Mouse (Mus musculus) midbrain, postnatal 0 days (tissue): ENCODE data around the gene Pigv. TPM values are rescaled to one million over a fixed set of nuclear protein-coding genes. Genes with fewer than 3 reads are reported as not detected.

Experiments
- ATAC-seq: fragments of 200-750 bp; cut with Nextera tagmentation; 2 replicates; pipeline ENCODE4 v1.8.0; 2017; ENCODE audit warnings: moderate number of reproducible peaks, mild to moderate bottlenecking, moderate TSS enrichment, moderate library complexity; ENCODE audit not compliant: low FRiP score
- DNase-seq: peaks from one replicate; pipeline ENCODE4 v3.0.0-alpha.2; 2015; ENCODE audit warnings: low spot score
- H3K27ac ChIP-seq: fragments of 300-500 bp; sonication (generic); 2 replicates; pipeline ENCODE4 v1.5.1; 2014; ENCODE audit warnings: low read depth, mild to moderate bottlenecking, low read length, mixed read lengths
- H3K27me3 ChIP-seq: fragments of 300-500 bp; sonication (generic); 2 replicates; pipeline ENCODE4 v1.6.1; 2014; ENCODE audit warnings: low read length, control low read depth, mixed read lengths; ENCODE audit not compliant: insufficient read depth
- H3K36me3 ChIP-seq: fragments of 300-500 bp; sonication (generic); 2 replicates; pipeline ENCODE4 v1.6.1; 2014; ENCODE audit warnings: low read length, control low read depth, mixed read lengths; ENCODE audit not compliant: insufficient read depth
- H3K4me1 ChIP-seq: fragments of 300-500 bp; sonication (generic); 2 replicates; pipeline ENCODE4 v1.6.1; 2014; ENCODE audit warnings: mild to moderate bottlenecking, control low read depth, antibody characterized with exemption, low read length, mixed read lengths; ENCODE audit not compliant: insufficient read depth
- H3K4me2 ChIP-seq: fragments of 300-500 bp; sonication (generic); 2 replicates; pipeline ENCODE4 v1.6.1; 2014; ENCODE audit warnings: low read depth, mild to moderate bottlenecking, low read length, mixed read lengths; ENCODE audit not compliant: poor library complexity, severe bottlenecking
- H3K4me3 ChIP-seq: fragments of 300-500 bp; sonication (generic); 2 replicates; pipeline ENCODE4 v1.5.1; 2014; ENCODE audit warnings: low read depth, mild to moderate bottlenecking, low read length, moderate library complexity
- H3K9ac ChIP-seq: fragments of 300-500 bp; sonication (generic); replicated peaks from 2 replicates; pipeline ENCODE4 v1.6.1; 2014; ENCODE audit warnings: mild to moderate bottlenecking, low read length, moderate library complexity, mixed read lengths; ENCODE audit not compliant: poor library complexity, severe bottlenecking
- H3K9me3 ChIP-seq: fragments of 300-500 bp; sonication (generic); 2 replicates; pipeline ENCODE4 v1.6.1; 2016; ENCODE audit warnings: low read length, control low read depth
- CTCF ChIP-seq: IDR thresholded peaks from 2 replicates; pipeline ENCODE4 v1.5.1; 2016; ENCODE audit warnings: antibody characterized with exemption, mild to moderate bottlenecking
- WGBS: fragments of 180-500 bp; shearing (Covaris S2); extraction: QIAGEN DNeasy Blood & Tissue Kit; methylation state at CpG from one replicate; pipeline ENCODE4 v1.1.7; 2014; 5-methylcytosine and 5-hydroxymethylcytosine counted together
- polyA plus RNA-seq: library from polyadenylated mRNA; unstranded; fragments of >200 nt; fragmentation: Nextera tagmentation; extraction: Ambion mirVana; gene quantifications from 2 replicates; pipeline ENCODE4 v1.2.1, GENCODE M21; 2015
- total RNA-seq: library from RNA; depleted of rRNA; stranded (reverse); fragments of >200 nt; gene quantifications from 2 replicates; pipeline ENCODE4 v1.2.3, GENCODE M21; 2014

The Pigv gene
- total and polyA plus RNA-seq, 2 experiments from 2014 or later = 8.9 to 13.5 TPM

DNA sequence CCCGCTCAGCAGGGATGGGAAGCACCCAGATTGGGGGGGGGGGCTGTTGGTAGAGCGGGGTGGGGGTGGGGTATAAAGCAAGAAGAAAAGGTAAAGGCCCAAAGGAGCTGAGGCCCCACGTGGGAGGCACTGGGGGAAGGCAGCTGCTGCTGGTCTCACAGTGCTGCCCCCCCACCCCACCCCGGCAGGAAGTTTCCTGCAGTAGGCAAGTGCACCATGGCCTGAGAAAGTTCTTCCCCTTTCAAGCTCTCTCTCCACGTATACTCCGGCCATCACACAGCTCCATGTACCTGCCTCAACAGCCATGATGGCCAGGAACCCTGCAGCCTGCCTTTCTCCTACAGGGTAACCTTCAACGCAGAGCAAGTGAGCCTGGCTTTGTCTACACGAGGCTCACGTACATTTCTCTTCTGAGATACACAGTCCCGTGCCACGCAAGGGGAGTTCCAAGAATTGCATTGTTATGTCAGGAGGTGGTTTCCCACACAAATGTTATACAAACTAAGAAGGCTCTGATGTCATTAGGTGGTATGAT is 50.2 kb downstream of the Pigv start:
- H3K27me3 ChIP-seq = no peaks in the 10 kb centered on the region
- TF ChIP-seq CTCF = no peak
- no peaks in the 10 kb centered on the region for H3K4me1 ChIP-seq
- no peak overlapping the region for H3K9ac ChIP-seq
- no peaks in the 10 kb centered on the region for H3K9me3 ChIP-seq
- no peak for ATAC-seq
- peaks cover 41% of the 10 kb centered on the region for H3K36me3 ChIP-seq
- no peak overlapping the region for H3K4me2 ChIP-seq
- WGBS = 80% methylated on average over 11 of the region's 11 CpGs
- H3K4me3 ChIP-seq = no peak overlapping the region
- DNase-seq = no peak
- no peak overlapping the region for H3K27ac ChIP-seq

DNA sequence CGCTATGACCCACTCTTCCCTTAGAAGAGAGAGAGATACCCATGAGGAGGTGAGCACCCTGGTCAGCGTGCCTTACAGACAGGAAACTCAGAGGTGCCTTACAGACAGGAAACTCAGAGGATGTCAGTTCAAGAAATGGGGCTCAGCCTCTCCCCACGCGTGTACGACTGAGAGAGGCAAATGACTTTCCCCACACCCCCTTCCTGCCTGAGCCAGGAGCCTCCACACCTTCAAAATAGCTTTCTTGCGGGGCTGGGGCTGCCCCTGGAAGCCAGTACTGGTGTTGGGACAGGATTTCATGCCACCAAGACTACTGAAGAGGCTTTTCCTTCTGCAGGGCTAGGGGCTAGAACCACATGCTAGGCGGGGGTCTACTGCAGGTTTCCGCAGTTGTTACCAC is 51.8 kb downstream of the Pigv start:
- DNase-seq (no peak), ATAC-seq (no peak)
- WGBS = 88% methylated on average over 8 of the region's 8 CpGs

DNA sequence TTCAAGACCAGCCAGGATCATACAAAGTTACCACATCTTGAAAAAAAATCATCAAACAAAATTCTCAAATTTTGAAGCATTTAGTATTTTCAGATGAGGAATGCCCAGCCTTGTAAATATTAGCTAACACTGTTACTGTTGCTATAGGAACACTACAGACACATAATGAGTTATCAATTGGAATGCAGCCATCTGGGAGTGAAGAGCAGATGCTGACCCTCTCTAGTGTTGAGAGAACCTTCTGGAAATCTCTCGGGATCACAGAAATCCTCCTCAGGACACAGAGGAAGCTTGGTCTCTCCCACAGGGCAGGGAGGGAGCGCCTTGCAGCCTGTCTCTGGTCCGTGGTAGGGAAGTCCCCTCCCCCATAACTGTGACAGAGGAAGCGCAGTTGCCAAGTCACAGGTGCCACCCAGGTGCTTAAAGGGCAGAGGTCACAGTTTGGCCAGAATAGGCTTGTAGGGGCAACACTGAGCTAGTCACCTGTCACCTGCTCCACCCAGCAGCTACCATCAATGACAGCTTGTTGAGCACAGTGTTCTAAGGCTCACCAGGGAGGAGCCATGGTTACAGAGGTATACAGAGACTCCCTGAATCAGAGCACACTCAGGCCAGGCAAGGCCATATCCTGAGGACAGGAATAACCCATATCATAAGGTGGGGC is 52.8 kb downstream of the Pigv start:
- no peaks in the 10 kb centered on the region for H3K27me3 ChIP-seq
- peaks cover 23% of the 10 kb centered on the region; the same call in 1 of the 2 replicates for H3K36me3 ChIP-seq
- no peaks in the 10 kb centered on the region for H3K9me3 ChIP-seq
- ATAC-seq (no peak), DNase-seq (no peak)
- no peak overlapping the region for H3K27ac ChIP-seq
- no peak for TF ChIP-seq CTCF
- no peaks in the 10 kb centered on the region for H3K4me1 ChIP-seq
- H3K9ac ChIP-seq = no peak overlapping the region
- no peak overlapping the region for H3K4me2 ChIP-seq
- H3K4me3 ChIP-seq = no peak overlapping the region
- WGBS = 80% methylated on average over 4 of the region's 4 CpGs

More for the DNA sequence above, 51.8 kb downstream of the Pigv start:
- H3K36me3 ChIP-seq = peaks cover 29% of the 10 kb centered on the region; the same call in 1 of the 2 replicates
- TF ChIP-seq CTCF = no peak
- no peaks in the 10 kb centered on the region for H3K4me1 ChIP-seq
- no peak overlapping the region for H3K27ac ChIP-seq
- no peak overlapping the region for H3K4me3 ChIP-seq
- no peaks in the 10 kb centered on the region for H3K27me3 ChIP-seq
- no peaks in the 10 kb centered on the region for H3K9me3 ChIP-seq
- no peak overlapping the region for H3K4me2 ChIP-seq
- no peak overlapping the region for H3K9ac ChIP-seq

DNA sequence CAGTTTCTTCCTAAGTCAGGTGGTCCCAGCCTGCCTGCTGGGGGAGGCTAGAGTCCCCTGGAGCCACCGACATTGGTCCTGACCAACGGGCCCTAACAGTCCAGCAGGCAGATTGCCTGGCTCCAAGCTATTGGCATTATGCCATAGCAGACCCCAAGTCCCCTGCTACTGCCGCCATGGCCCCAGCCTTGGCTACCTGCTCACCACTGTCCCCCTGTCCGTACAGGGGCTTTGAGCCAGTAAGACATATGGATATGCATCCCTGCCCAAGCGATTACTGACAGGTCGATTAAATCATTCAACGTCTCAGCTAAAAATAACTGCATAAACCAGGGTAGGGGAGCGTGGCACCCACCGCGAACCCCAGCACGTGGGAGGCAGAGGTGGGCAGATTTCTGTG is 54.5 kb downstream of the Pigv start:
- TF ChIP-seq CTCF = no peak

DNA sequence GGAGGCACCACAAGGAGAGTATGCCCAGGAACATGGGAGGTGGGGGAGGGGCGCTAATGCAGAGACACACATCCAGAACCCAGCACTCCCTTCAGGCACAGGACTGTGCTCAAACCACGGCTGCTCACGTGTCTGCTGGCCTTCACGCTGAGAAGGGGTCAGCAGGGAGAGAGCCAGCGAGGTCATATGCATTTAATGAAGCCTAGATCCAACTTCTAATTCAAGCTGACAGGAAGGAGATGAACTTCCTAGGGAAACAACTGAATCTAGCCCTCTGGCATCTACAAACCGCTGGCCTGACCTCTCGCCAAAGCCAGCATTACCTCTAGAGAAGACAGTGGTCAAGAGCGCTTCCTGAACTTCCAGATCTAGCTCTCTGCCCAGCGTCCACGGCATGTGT is 57.0 kb downstream of the Pigv start:
- ATAC-seq (no peak), DNase-seq (no peak)
- Histone ChIP-seq H3K4me1 (no peaks in the 10 kb centered on the region), H3K4me2 (no peak overlapping the region), H3K9ac (no peak overlapping the region), H3K9me3 (no peaks in the 10 kb centered on the region), H3K36me3 (peaks cover 36% of the 10 kb centered on the region), H3K27ac (no peak overlapping the region), H3K27me3 (no peaks in the 10 kb centered on the region), H3K4me3 (no peak overlapping the region)
- TF ChIP-seq CTCF = no peak
- 79% methylated on average over 10 of the region's 10 CpGs for WGBS

More for the DNA sequence above, 54.5 kb downstream of the Pigv start:
- H3K4me3 ChIP-seq = no peak overlapping the region
- H3K4me2 ChIP-seq = no peak overlapping the region
- no peaks in the 10 kb centered on the region for H3K4me1 ChIP-seq
- no peak for ATAC-seq
- H3K36me3 ChIP-seq = peaks cover 31% of the 10 kb centered on the region
- no peaks in the 10 kb centered on the region for H3K27me3 ChIP-seq
- no peak overlapping the region for H3K9ac ChIP-seq
- no peak for DNase-seq
- no peak overlapping the region for H3K27ac ChIP-seq
- 93% methylated on average over 11 of the region's 11 CpGs for WGBS
- H3K9me3 ChIP-seq = no peaks in the 10 kb centered on the region

DNA sequence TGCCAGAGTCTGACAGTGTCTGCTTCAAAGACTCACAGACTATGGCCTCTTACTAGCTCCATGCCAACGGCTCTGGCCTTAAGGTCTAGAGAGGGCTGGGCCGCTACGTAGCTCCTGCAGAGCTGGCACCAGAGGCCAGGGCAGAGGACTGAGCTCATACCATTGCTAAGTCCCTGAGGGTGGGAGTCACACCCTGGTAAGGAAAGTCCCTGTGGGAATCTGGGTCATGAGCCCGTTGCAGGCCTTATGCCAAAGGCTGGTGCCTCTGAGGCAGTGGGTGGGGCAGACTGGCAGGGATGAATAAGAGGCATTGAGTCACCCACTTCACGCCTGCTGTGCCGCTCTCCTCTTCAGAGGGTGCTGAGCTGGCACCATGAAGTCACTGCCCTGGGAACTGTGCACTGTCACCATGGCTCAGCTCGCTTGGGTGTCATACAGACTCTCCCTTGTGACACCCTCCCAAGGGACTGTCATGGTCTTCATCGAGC is 58.1 kb downstream of the Pigv start:
- Histone ChIP-seq H3K4me2 (no peak overlapping the region), H3K4me1 (no peaks in the 10 kb centered on the region), H3K27me3 (no peaks in the 10 kb centered on the region), H3K9me3 (no peaks in the 10 kb centered on the region), H3K36me3 (peaks cover 34% of the 10 kb centered on the region), H3K9ac (no peak overlapping the region), H3K4me3 (no peak overlapping the region), H3K27ac (no peak overlapping the region)
- TF ChIP-seq CTCF = no peak
- peak; percentile 72 for ATAC-seq
- 82% methylated on average over 8 of the region's 8 CpGs for WGBS
- peak; percentile 65 for DNase-seq
